Mouse (Mus musculus) 3134 (cell line): Measurements from ENCODE around the gene Ror1.

Source experiments
- DNase-seq: peaks from one replicate; pipeline ENCODE4 v3.0.0-alpha.2; 2011; ENCODE audit warnings: low spot score; ENCODE audit not compliant: insufficient read length; ENCODE audit errors: extremely low read depth

The Ror1 gene

GRCm38 (mm10) chr4:100426101-100426500 lies 330.5 kb downstream of the Ror1 start:
- DNase-seq = no peak

GRCm38 (mm10) chr4:100429371-100429900 lies 333.8 kb downstream of the Ror1 start:
- no peak for DNase-seq

- DNase-seq = no peak
Measured at GRCm38 (mm10) chr4:100435281-100436168, 339.9 kb downstream of the Ror1 start.

- no peak for DNase-seq
Measured at GRCm38 (mm10) chr4:100436169-100436547, 340.6 kb downstream of the Ror1 start.

GRCm38 (mm10) chr4:100446897-100447296 lies 351.3 kb downstream of the Ror1 start:
- no peak for DNase-seq

- DNase-seq = no peak
Measured at GRCm38 (mm10) chr4:100462493-100463120, 367.0 kb downstream of the Ror1 start.

- no peak for DNase-seq
Measured at GRCm38 (mm10) chr4:100478592-100479321, 383.2 kb downstream of the Ror1 start, which contains the start of gene Ube2u. Gene Ube2u (plus strand): TSS chr4:100478849.

GRCm38 (mm10) chr4:100488447-100488846 lies 392.9 kb downstream of the Ror1 start:
- DNase-seq = no peak
